8 mouse cellular contexts compared by ENCODE assay signal in genomic region chr10:42477550-42478340, GRCm38 (mm10). TPM values are rescaled to one million over a fixed set of nuclear protein-coding genes. Genes with fewer than 3 reads are reported as not detected.
DNase-seq lines count a peak whose midpoint lies in the region; ATAC-seq and TF ChIP-seq lines count a peak whose summit lies in the region.

No protein-coding gene starts in this region.

- no peak for TF ChIP-seq CTCF in C2C12 (IDR thresholded peaks at IDR 0.05; ENCODE audit: control insufficient read depth, insufficient read depth, insufficient read length)
- TF ChIP-seq CTCF in brain, embryonic 14.5 days (IDR thresholded peaks at IDR 0.05; ENCODE audit: borderline replicate concordance, extremely low read depth, insufficient read depth, insufficient read length) = no peak
- no peak for TF ChIP-seq CTCF in midbrain, postnatal 0 days (IDR thresholded peaks at IDR 0.05)

- H3K79me2 ChIP-seq in C2C12 (ENCODE audit: control insufficient read depth, insufficient read depth) = peaks cover 45% of the 10 kb centered on the region

- no peak for DNase-seq in heart, adult 11 months
- peak; percentile 13 for DNase-seq in brain, embryonic 14.5 days (ENCODE audit: low read depth)
- no peak for DNase-seq in midbrain, postnatal 0 days (ENCODE audit: low spot score)
- DNase-seq in embryo, embryonic 10 days (ENCODE audit: low spot score) = no peak
- no peak for DNase-seq in layer of hippocampus, adult 8-10 months (ENCODE audit: low spot score in 2 of 2)

- no peaks in the 10 kb centered on the region; the same call in 1 of the 2 replicates for H3K9me3 ChIP-seq in heart, embryonic 14.5 days (ENCODE audit: control insufficient read depth, low read length)
- H3K9me3 ChIP-seq in hindbrain, embryonic 16.5 days (ENCODE audit: control insufficient read depth, low read length) = no peaks in the 10 kb centered on the region
- H3K9me3 ChIP-seq in midbrain, postnatal 0 days (ENCODE audit: low read length) = no peaks in the 10 kb centered on the region

- peak overlapping the region; percentile 88 for H3ac ChIP-seq in C2C12 (ENCODE audit: control insufficient read depth, insufficient read length, low read depth)

- no peak for TF ChIP-seq POLR2A in brain, embryonic 14.5 days (IDR thresholded peaks at IDR 0.05; ENCODE audit: borderline replicate concordance, extremely low read depth, insufficient read depth, insufficient read length, poor library complexity, severe bottlenecking)

- peak overlapping the region; percentile 97 to 98 for H3K27ac ChIP-seq in heart, embryonic 14.5 days (replicated peaks in 1 of 2; ENCODE audit: control insufficient read depth in 1 of 2, insufficient read depth in 1 of 2, low read depth in 2 of 2, low read length in 2 of 2)
- H3K27ac ChIP-seq in hindbrain, embryonic 16.5 days (ENCODE audit: low read depth, low read length) = peak overlapping the region; percentile 87
- peak overlapping the region; percentile 80 for H3K27ac ChIP-seq in midbrain, postnatal 0 days (ENCODE audit: low read depth, low read length)

- peaks cover 16% of the 10 kb centered on the region for H3K79me3 ChIP-seq in C2C12 (ENCODE audit: low read depth)

- no peaks in the 10 kb centered on the region for H3K27me3 ChIP-seq in heart, embryonic 14.5 days (ENCODE audit: control insufficient read depth, insufficient read depth, low read length)
- H3K27me3 ChIP-seq in C2C12 (ENCODE audit: control insufficient read depth, insufficient read depth, insufficient read length) = no peaks in the 10 kb centered on the region
- H3K27me3 ChIP-seq in hindbrain, embryonic 16.5 days (replicated peaks; ENCODE audit: control insufficient read depth, insufficient read depth, low read length) = no peaks in the 10 kb centered on the region
- no peaks in the 10 kb centered on the region for H3K27me3 ChIP-seq in midbrain, postnatal 0 days (ENCODE audit: insufficient read depth, low read length)

- peak; percentile 29 for ATAC-seq in heart, embryonic 14.5 days (ENCODE audit: insufficient number of reproducible peaks, insufficient read depth, low FRiP score, low read depth)
- peak; percentile 55 for ATAC-seq in hindbrain, embryonic 16.5 days
- ATAC-seq in midbrain, postnatal 0 days (ENCODE audit: low FRiP score) = peak; percentile 56

- H3K4me3 ChIP-seq in heart, embryonic 14.5 days (ENCODE audit: control insufficient read depth in 1 of 2, insufficient read depth in 1 of 2, low read depth in 1 of 2, low read length in 2 of 2) = peak overlapping the region; percentile 63 to 86
- peak overlapping the region; percentile 92 for H3K4me3 ChIP-seq in C2C12 (ENCODE audit: insufficient read depth, poor library complexity, severe bottlenecking)
- peak overlapping the region; percentile 65 for H3K4me3 ChIP-seq in hindbrain, embryonic 16.5 days (ENCODE audit: low read length)
- peak overlapping the region; percentile 73 for H3K4me3 ChIP-seq in midbrain, postnatal 0 days (ENCODE audit: low read depth, low read length)

- WGBS in heart, embryonic 14.5 days = 10% methylated on average over 25 of the region's 25 CpGs
- 10% methylated on average over 25 of the region's 25 CpGs for WGBS in hindbrain, embryonic 16.5 days
- WGBS in midbrain, postnatal 0 days = 12% methylated on average over 25 of the region's 25 CpGs

- no peaks in the 10 kb centered on the region for H3K36me3 ChIP-seq in heart, embryonic 14.5 days (ENCODE audit: control insufficient read depth, insufficient read depth, low read length)
- no peaks in the 10 kb centered on the region for H3K36me3 ChIP-seq in C2C12 (ENCODE audit: control insufficient read depth, insufficient read depth)
- H3K36me3 ChIP-seq in hindbrain, embryonic 16.5 days (ENCODE audit: control insufficient read depth, insufficient read depth, low read length) = no peaks in the 10 kb centered on the region
- H3K36me3 ChIP-seq in midbrain, postnatal 0 days (ENCODE audit: insufficient read depth, low read length) = no peaks in the 10 kb centered on the region

- peaks cover 11 to 14% of the 10 kb centered on the region in 2 experiments; a peak in 3 of 4 replicates for H3K4me1 ChIP-seq in heart, embryonic 14.5 days (ENCODE audit: control insufficient read depth in 2 of 2, insufficient read depth in 2 of 2, low read length in 2 of 2)
- H3K4me1 ChIP-seq in hindbrain, embryonic 16.5 days (ENCODE audit: control insufficient read depth, insufficient read depth, low read depth, low read length) = peaks cover 2% of the 10 kb centered on the region; the same call in 1 of the 2 replicates
- no peaks in the 10 kb centered on the region; the same call in 1 of the 2 replicates for H3K4me1 ChIP-seq in midbrain, postnatal 0 days (ENCODE audit: insufficient read depth, low read length)

- peak overlapping the region; percentile 91 for H3K9ac ChIP-seq in heart, embryonic 14.5 days (ENCODE audit: low read length)
- H3K9ac ChIP-seq in hindbrain, embryonic 16.5 days (ENCODE audit: low read depth, low read length) = peak overlapping the region; percentile 77
- H3K9ac ChIP-seq in midbrain, postnatal 0 days (replicated peaks; ENCODE audit: low read length, poor library complexity, severe bottlenecking) = peak overlapping the region; percentile 86

- peak overlapping the region; percentile 91 for H3K4me2 ChIP-seq in heart, embryonic 14.5 days (ENCODE audit: low read length)
- peak overlapping the region; percentile 85 for H3K4me2 ChIP-seq in hindbrain, embryonic 16.5 days (ENCODE audit: low read length)
- peak overlapping the region; percentile 93 for H3K4me2 ChIP-seq in midbrain, postnatal 0 days (ENCODE audit: low read depth, low read length, poor library complexity, severe bottlenecking)

TF ChIP-seq in C2C12, 6 proteins besides CTCF, POLR2A, EP300 and RAD21:
- TF ChIP-seq MYOD1 (IDR thresholded peaks at IDR 0.05; ENCODE audit: control insufficient read depth, insufficient read length, low read depth) (no peak), USF1 (IDR thresholded peaks at IDR 0.05; ENCODE audit: low read depth) (peak; percentile 65)
TF ChIP-seq in C2C12: peak in this region for 1.

RNA-seq across cellular contexts. Expression of gene Afg1l, which starts 0.6 kb away (rescaled TPM):
- polyA plus RNA-seq in heart, embryonic 14.5 days (2014; fragmentation: Nextera tagmentation; extraction: Ambion mirVana) = 15.4 and 15.9 TPM in 2 replicates
- 4.7 TPM for polyA plus RNA-seq in C2C12 (2012; fragmentation: generic; extraction: Trizol)
- 4.4 and 4.9 TPM in 2 replicates for polyA plus RNA-seq in brain, embryonic 14.5 days (2012; rRNA removed)
- 9.5 and 10.1 TPM in 2 replicates for polyA plus RNA-seq in hindbrain, embryonic 16.5 days (2015; fragmentation: Nextera tagmentation; extraction: Ambion mirVana)
- 7.8 and 8.5 TPM in 2 replicates for total RNA-seq in midbrain, postnatal 0 days (2014; rRNA removed)
- 5.8 and 6.6 TPM in 2 replicates for polyA plus RNA-seq in midbrain, postnatal 0 days (2015; fragmentation: Nextera tagmentation; extraction: Ambion mirVana)
- 10 to 100 TPM; 11.1 to 15.8 (median 13.9) TPM for total RNA-seq in layer of hippocampus, adult 8-10 months (2022)

RNA-seq across cellular contexts. Expression of gene Snx3, which starts 24.1 kb away (rescaled TPM):
- polyA plus RNA-seq in heart, embryonic 14.5 days (2014; fragmentation: Nextera tagmentation; extraction: Ambion mirVana) = 340 and 342 TPM in 2 replicates
- polyA plus RNA-seq in C2C12 (2012; fragmentation: generic; extraction: Trizol) = 174 TPM
- polyA plus RNA-seq in brain, embryonic 14.5 days (2012; rRNA removed) = 269 and 325 TPM in 2 replicates
- 339 and 365 TPM in 2 replicates for polyA plus RNA-seq in hindbrain, embryonic 16.5 days (2015; fragmentation: Nextera tagmentation; extraction: Ambion mirVana)
- total RNA-seq in midbrain, postnatal 0 days (2014; rRNA removed) = 131 and 149 TPM in 2 replicates
- 339 and 343 TPM in 2 replicates for polyA plus RNA-seq in midbrain, postnatal 0 days (2015; fragmentation: Nextera tagmentation; extraction: Ambion mirVana)
- 100 to 1,000 TPM; 176 to 202 (median 187) TPM for total RNA-seq in layer of hippocampus, adult 8-10 months (2022)
